Mouse (Mus musculus) forebrain, embryonic 14.5 days (tissue): Measurements from ENCODE around the gene Wwp2. TPM values are rescaled to one million over a fixed set of nuclear protein-coding genes. Genes with fewer than 3 reads are reported as not detected.
A peak's percentile ranks its signal among the peaks of the same experiment; 100 is the strongest.

Experiments used
- ATAC-seq: fragments of 200-750 bp; cut with Nextera tagmentation; 2 replicates; pipeline ENCODE4 v1.8.0; 2017; ENCODE audit warnings: mild to moderate bottlenecking, moderate library complexity
- DNase-seq: peaks from one replicate; pipeline ENCODE4 v3.0.0-alpha.2; 2015; ENCODE audit warnings: low spot score
- H3K27ac ChIP-seq: fragments of 300-500 bp; sonication (generic); 2 replicates; pipeline ENCODE4 v1.5.1; 2014; ENCODE audit warnings: low read depth, mild to moderate bottlenecking, control low read depth, low read length, moderate library complexity
- H3K27me3 ChIP-seq: fragments of 300-500 bp; sonication (generic); replicated peaks from 2 replicates; pipeline ENCODE4 v1.6.1; 2014; ENCODE audit warnings: low read length, control low read depth, mixed read lengths; ENCODE audit not compliant: control insufficient read depth, insufficient read depth
- H3K36me3 ChIP-seq: fragments of 300-500 bp; sonication (generic); 2 replicates; pipeline ENCODE4 v1.6.1; 2014; ENCODE audit warnings: low read length, control low read depth; ENCODE audit not compliant: control insufficient read depth, insufficient read depth
- H3K4me1 ChIP-seq: fragments of 300-500 bp; sonication (generic); 2 replicates; pipeline ENCODE4 v1.6.1; 2014; ENCODE audit warnings: antibody characterized with exemption, low read length, control low read depth; ENCODE audit not compliant: control insufficient read depth, insufficient read depth
- H3K4me2 ChIP-seq: fragments of 300-500 bp; sonication (generic); 2 replicates; pipeline ENCODE4 v1.6.1; 2014; ENCODE audit warnings: mild to moderate bottlenecking, control low read depth, low read length
- H3K4me3 ChIP-seq: fragments of 300-500 bp; sonication (generic); 2 replicates; pipeline ENCODE4 v1.5.1; 2014; ENCODE audit warnings: low read depth, low read length, control low read depth
- H3K9ac ChIP-seq: fragments of 300-500 bp; sonication (generic); 2 replicates; pipeline ENCODE4 v1.6.1; 2014; ENCODE audit warnings: mild to moderate bottlenecking, low read length, control low read depth, moderate library complexity
- H3K9me3 ChIP-seq: fragments of 300-500 bp; sonication (generic); replicated peaks from 2 replicates; pipeline ENCODE4 v1.6.1; 2016; ENCODE audit warnings: low read length, control low read depth, mixed read lengths; ENCODE audit not compliant: control insufficient read depth
- WGBS: fragments of 180-500 bp; shearing (Covaris S2); extraction: QIAGEN DNeasy Blood & Tissue Kit; methylation state at CpG from one replicate; pipeline ENCODE4 v1.1.7; 2014; 5-methylcytosine and 5-hydroxymethylcytosine counted together
- polyA plus RNA-seq: library from polyadenylated mRNA; unstranded; fragments of >200 nt; fragmentation: Nextera tagmentation; extraction: Ambion mirVana; gene quantifications from 2 replicates; pipeline ENCODE4 v1.2.1, GENCODE M21; 2014

Wwp2 gene
- polyA plus RNA-seq, 1 experiment from 2014 or later = 40.4 TPM

DNA sequence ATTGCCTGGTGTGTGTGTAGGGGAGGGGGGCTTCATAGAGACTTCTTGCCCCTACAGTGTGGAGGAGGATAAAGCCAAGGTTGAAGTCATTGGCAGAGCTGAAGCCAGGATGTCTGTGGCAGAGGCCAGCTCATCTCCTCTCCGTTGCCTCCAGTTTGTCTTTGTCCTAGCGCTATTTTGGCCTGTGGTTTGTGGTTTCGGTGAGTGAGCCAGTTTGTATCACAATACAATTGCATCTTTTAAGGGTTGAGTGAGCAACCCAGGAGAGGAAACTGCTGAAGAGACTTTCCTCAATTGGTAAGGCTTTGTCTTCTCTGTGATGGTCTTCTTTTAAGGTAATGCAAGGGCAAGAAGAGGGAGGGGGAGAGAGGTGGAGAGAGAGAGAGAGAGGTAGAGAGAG lies 66.8 kb downstream of the Wwp2 start:
- Histone ChIP-seq H3K4me3 (no peak overlapping the region), H3K27ac (no peak overlapping the region)

DNA sequence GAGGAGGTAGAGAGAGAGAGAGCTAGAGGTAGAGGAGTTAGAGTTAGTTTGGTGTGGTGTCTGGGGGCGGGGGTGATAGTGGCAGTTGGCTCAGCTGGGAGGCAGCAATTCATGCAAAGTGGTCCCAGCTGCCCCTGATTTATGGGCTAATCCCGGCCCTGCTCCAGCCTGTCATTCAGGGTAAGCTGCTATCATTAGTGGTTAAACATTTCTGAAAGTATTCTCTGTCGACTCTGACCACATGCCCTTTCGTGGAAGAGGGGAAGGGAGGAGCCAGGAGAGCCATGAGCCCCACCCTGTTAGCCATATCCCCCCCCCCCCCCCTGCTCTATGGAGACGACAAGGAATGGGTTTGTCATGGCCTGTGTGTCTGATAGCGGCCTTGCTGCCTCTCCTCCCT lies 67.2 kb downstream of the Wwp2 start:
- ATAC-seq = peak; percentile 60
- H3K27me3 ChIP-seq = no peaks in the 10 kb centered on the region
- 0 out of 2 replicates have a peak overlapping the region, but pooled peaks have one; percentile 14 for H3K27ac ChIP-seq
- H3K36me3 ChIP-seq = peaks cover 11% of the 10 kb centered on the region; the same call in 1 of the 2 replicates
- no peak overlapping the region for H3K4me3 ChIP-seq
- WGBS = 47% methylated on average over 6 of the region's 6 CpGs
- no peak overlapping the region for H3K4me2 ChIP-seq
- no peaks in the 10 kb centered on the region for H3K4me1 ChIP-seq
- peak; percentile 35 for DNase-seq
- H3K9me3 ChIP-seq = no peaks in the 10 kb centered on the region
- H3K9ac ChIP-seq = no peak overlapping the region

More for the DNA sequence above, 66.8 kb downstream of the Wwp2 start:
- Histone ChIP-seq H3K9me3 (no peaks in the 10 kb centered on the region), H3K27me3 (no peaks in the 10 kb centered on the region), H3K4me1 (no peaks in the 10 kb centered on the region), H3K36me3 (peaks cover 11% of the 10 kb centered on the region; the same call in 1 of the 2 replicates), H3K4me2 (no peak overlapping the region), H3K9ac (no peak overlapping the region)
- WGBS = 88% methylated on average over 3 of the region's 3 CpGs
- DNase-seq (no peak), ATAC-seq (no peak)

DNA sequence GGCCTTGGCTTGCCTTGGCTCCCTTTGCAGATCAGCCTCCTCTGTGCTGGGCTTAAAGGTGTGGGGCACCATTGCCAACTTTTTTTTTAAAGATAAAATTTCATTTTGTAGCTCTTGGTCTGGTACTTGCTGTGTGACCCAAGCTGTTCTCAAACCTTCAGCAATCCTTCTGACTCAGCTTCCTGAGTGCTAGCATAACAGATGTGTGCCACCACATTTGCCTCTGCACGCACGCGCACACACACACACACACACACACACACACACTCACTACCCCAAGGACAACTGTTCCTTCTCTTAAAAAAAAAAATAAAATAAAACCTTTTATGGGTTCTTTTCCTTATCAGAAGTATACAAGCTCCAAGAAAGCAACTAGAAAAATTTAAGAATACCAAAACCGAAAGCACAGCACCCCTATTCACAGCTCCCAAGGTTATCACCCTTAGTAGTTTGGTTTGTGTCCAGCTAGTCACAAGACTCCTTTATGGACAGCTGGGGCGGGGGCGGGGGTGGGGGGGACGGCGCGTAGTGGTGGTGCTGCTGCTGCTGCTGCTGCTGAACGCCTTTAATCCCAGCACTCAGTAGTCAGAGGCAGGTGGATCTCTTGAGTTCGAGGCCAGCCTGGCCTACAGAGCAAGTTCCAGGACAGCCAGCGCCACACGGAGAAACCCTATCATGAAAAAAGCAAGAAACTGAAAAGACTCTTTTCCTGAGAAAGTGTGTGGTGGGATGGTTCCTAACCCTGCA lies 68.2 kb downstream of the Wwp2 start:
- H3K27ac ChIP-seq = no peak overlapping the region
- H3K4me1 ChIP-seq = no peaks in the 10 kb centered on the region
- H3K9me3 ChIP-seq = no peaks in the 10 kb centered on the region
- no peak overlapping the region for H3K9ac ChIP-seq
- no peak overlapping the region for H3K4me3 ChIP-seq
- no peak overlapping the region for H3K4me2 ChIP-seq
- WGBS = 83% methylated on average over 13 of the region's 13 CpGs
- peaks cover 11% of the 10 kb centered on the region; the same call in 1 of the 2 replicates for H3K36me3 ChIP-seq
- DNase-seq (no peak), ATAC-seq (no peak)
- H3K27me3 ChIP-seq = no peaks in the 10 kb centered on the region

DNA sequence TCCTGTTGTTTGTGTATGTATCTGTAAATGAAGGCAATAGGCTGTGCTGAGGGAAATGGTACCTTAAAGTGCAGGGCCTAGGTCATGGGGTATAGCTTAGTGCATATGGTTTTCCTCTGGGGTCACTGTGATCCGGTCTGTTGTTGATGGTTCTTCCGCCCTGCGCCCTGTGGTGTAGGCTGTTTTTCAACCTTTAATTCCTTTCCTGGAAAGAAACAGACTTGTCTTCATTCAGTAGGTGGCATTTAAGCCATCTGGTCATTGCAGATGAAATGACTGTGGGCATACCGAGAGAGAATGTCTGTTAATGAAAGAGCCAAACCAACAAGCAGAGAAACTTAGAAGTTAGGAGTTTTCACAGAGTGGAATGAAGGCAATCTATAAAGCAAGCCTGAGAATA lies 69.1 kb downstream of the Wwp2 start:
- Histone ChIP-seq H3K9me3 (no peaks in the 10 kb centered on the region), H3K36me3 (peaks cover 11% of the 10 kb centered on the region; the same call in 1 of the 2 replicates), H3K9ac (no peak overlapping the region), H3K4me1 (no peaks in the 10 kb centered on the region), H3K27ac (no peak overlapping the region), H3K4me2 (no peak overlapping the region), H3K27me3 (no peaks in the 10 kb centered on the region), H3K4me3 (no peak overlapping the region)
- ATAC-seq = no peak
- DNase-seq = no peak
- WGBS = 91% methylated on average over 4 of the region's 4 CpGs

DNA sequence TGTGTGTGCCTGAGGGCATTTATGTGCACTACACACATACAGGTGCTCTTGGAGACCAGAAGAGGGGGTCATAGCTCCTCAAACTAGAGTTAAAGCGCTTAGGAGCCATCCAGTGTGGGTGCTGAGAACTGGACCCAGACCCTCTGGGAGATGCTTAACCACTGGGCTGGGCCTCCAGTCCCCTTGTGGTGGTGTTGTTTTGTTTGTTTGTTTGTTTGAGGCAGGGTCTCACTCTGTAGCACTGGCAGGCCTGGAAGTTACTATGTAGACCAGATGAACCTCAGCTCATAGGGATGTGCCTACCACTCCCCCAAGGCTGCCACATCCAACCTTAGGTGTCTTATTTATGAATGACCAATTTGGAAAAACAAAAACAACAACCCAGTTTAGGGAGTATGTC lies 70.9 kb downstream of the Wwp2 start:
- no peak overlapping the region for H3K9ac ChIP-seq
- no peaks in the 10 kb centered on the region for H3K4me1 ChIP-seq
- H3K36me3 ChIP-seq = peaks cover 11% of the 10 kb centered on the region; the same call in 1 of the 2 replicates
- H3K4me3 ChIP-seq = no peak overlapping the region
- H3K27me3 ChIP-seq = no peaks in the 10 kb centered on the region
- H3K9me3 ChIP-seq = no peaks in the 10 kb centered on the region
- H3K4me2 ChIP-seq = no peak overlapping the region
- DNase-seq (no peak), ATAC-seq (no peak)
- H3K27ac ChIP-seq = no peak overlapping the region
- 96% methylated on average over 1 of the region's 1 CpGs for WGBS

DNA sequence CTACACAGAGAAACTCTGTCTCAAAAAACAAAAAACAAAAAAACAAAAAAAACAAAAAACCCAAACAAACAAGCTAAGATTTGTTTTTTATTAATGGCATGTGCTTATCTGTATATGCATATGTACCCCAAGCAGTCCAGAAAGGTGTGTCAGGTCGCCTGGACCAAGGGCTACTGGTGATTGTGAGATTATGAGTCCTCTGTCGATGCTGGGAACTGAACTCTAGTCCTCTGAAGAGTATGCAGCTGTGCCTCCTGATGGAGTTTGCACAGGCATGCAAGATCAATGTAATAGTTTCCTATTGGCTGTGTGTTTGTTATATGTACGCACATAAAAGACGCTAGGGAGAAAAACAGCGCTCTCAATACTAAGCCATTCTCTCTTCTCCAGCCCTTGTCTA lies 74.0 kb downstream of the Wwp2 start:
- DNase-seq (no peak), ATAC-seq (no peak)
- H3K9ac ChIP-seq = no peak overlapping the region
- H3K4me2 ChIP-seq = no peak overlapping the region
- H3K4me1 ChIP-seq = no peaks in the 10 kb centered on the region
- H3K27me3 ChIP-seq = no peaks in the 10 kb centered on the region
- no peak overlapping the region for H3K4me3 ChIP-seq
- peaks cover 11% of the 10 kb centered on the region; the same call in 1 of the 2 replicates for H3K36me3 ChIP-seq
- WGBS = 91% methylated on average over 5 of the region's 5 CpGs
- no peaks in the 10 kb centered on the region for H3K9me3 ChIP-seq
- H3K27ac ChIP-seq = no peak overlapping the region

DNA sequence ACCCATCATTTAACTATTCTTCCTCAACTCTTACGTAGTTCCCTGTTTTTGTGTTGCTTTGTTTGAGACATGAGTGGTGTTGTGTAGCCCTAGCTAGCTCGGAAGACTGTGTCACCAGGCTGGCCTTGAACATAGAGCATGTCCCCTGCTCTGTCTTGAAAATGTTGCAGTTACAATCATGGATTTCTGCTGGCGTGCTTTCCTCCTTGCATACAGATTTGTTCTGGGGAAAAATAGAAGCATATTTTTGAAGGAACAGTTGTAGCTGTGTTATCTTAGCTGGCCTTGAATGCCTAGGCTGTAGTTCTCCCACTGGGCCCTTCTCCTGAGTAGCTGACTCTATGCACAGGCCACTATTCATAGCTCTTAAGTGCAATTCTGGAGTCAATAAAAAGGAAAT lies 74.6 kb downstream of the Wwp2 start:
- Histone ChIP-seq H3K4me2 (no peak overlapping the region), H3K27ac (no peak overlapping the region), H3K36me3 (peaks cover 11% of the 10 kb centered on the region; the same call in 1 of the 2 replicates), H3K9ac (no peak overlapping the region), H3K4me1 (no peaks in the 10 kb centered on the region), H3K27me3 (no peaks in the 10 kb centered on the region), H3K4me3 (no peak overlapping the region), H3K9me3 (no peaks in the 10 kb centered on the region)
- no peak for ATAC-seq
- no peak for DNase-seq
- WGBS = 91% methylated on average over 3 of the region's 3 CpGs

DNA sequence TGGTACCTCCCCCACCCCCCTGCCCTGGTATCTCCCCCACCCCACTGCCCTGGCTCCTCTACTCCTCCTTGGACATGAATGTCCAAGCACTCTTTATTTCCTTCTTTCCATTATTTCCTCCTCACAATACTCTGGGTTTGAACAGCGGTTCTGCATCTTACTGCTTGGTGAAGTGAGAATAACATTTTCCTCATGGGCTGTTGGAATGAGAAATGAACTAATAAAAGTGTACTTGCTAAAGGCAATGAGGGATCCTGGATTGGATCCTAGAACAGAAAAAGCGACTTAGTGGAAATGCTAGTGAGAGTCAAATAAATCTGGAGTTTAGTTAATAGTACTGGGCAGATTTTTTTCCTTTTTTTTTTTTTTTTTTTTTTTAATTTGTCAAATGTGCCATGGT lies 77.1 kb downstream of the Wwp2 start:
- Histone ChIP-seq H3K4me1 (no peaks in the 10 kb centered on the region), H3K27me3 (no peaks in the 10 kb centered on the region), H3K27ac (no peak overlapping the region), H3K36me3 (peaks cover 5% of the 10 kb centered on the region; the same call in 1 of the 2 replicates), H3K4me3 (no peak overlapping the region), H3K4me2 (no peak overlapping the region), H3K9me3 (no peaks in the 10 kb centered on the region), H3K9ac (no peak overlapping the region)
- ATAC-seq (no peak), DNase-seq (no peak)
- 79% methylated on average over 2 of the region's 2 CpGs for WGBS

DNA sequence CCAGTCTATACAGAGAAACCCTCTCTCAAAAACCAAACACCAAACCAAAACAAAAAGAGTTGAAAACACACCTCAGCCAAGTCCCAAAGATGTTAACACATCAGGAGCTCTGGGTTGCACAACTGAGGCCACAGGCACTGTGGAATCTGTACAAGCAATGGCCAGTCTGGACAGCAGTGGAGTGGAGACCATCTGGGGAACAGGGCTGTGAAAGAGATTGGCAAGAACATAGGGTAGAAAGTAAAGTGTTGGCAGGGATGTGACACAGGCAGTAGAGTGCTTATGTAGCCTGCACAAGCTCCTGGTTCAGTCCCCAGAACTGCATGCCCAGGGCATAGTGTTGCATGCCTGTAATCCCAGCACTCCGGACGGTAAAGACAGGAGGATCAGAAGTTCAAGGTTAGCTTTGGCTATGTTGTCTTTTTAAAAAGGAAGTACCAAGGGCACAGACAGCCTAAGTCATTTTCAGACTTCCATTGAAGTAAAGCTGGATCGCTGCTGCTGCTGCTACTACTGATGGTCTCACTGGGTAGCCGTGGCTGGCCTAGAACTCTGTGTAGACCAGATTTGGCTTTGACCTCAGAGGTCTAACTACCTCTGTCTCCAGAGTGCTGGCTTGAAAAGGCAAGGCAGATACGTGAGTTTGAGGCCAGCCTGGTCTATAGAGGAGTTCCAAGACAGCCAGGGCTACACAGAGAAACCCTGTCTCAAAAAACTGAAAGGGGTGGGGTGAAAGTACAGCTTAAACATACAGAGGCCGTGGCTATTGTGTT lies 79.0 kb downstream of the Wwp2 start:
- Histone ChIP-seq H3K27me3 (no peaks in the 10 kb centered on the region), H3K4me1 (0 out of 2 replicates have a peak, but pooled peaks cover 2% of the 10 kb centered on the region), H3K27ac (no peak overlapping the region), H3K9me3 (no peaks in the 10 kb centered on the region), H3K4me2 (no peak overlapping the region), H3K36me3 (peaks cover 6% of the 10 kb centered on the region; the same call in 1 of the 2 replicates), H3K9ac (no peak overlapping the region), H3K4me3 (no peak overlapping the region)
- ATAC-seq (no peak), DNase-seq (no peak)
- WGBS = 89% methylated on average over 6 of the region's 6 CpGs
